Comparison of ENCODE assay signal across 8 mouse cellular contexts in genomic region chr2:71389864-71390263, GRCm38 (mm10). TPM values are rescaled to one million over a fixed set of nuclear protein-coding genes. Genes with fewer than 3 reads are reported as not detected.
DNase-seq lines count a peak whose midpoint lies in the region; ATAC-seq and TF ChIP-seq lines count a peak whose summit lies in the region.

No protein-coding gene starts in this region.

- 33% methylated on average over 9 of the region's 9 CpGs for WGBS in lung, postnatal 0 days
- 16% methylated on average over 9 of the region's 9 CpGs for WGBS in liver, embryonic 12.5 days (ENCODE audit: insufficient replicate concordance)
- WGBS in stomach, embryonic 15.5 days = 53% methylated on average over 9 of the region's 9 CpGs

- H3K9ac ChIP-seq in lung, postnatal 0 days (replicated peaks; ENCODE audit: low read depth) = peak overlapping the region; percentile 73; the same call in 1 of the 2 replicates
- H3K9ac ChIP-seq in liver, embryonic 12.5 days = peak overlapping the region; percentile 89
- peak overlapping the region; percentile 81 for H3K9ac ChIP-seq in stomach, embryonic 15.5 days

- H3K4me2 ChIP-seq in lung, postnatal 0 days (replicated peaks; ENCODE audit: low read depth, low read length) = peak overlapping the region; percentile 80
- H3K4me2 ChIP-seq in liver, embryonic 12.5 days = peak overlapping the region; percentile 76
- H3K4me2 ChIP-seq in stomach, embryonic 15.5 days = peak overlapping the region; percentile 69

- no peak for TF ChIP-seq CTCF in lung, postnatal 0 days (IDR thresholded peaks at IDR 0.05)

- TF ChIP-seq EP300 in lung, postnatal 0 days (IDR thresholded peaks at IDR 0.05) = no peak

- no peaks in the 10 kb centered on the region for H3K9me3 ChIP-seq in lung, postnatal 0 days (ENCODE audit: low read length)
- H3K9me3 ChIP-seq in erythroblast, embryonic 14.5 days (ENCODE audit: control insufficient read depth, low read length) = no peaks in the 10 kb centered on the region
- no peaks in the 10 kb centered on the region for H3K9me3 ChIP-seq in liver, embryonic 12.5 days (replicated peaks)
- H3K9me3 ChIP-seq in stomach, embryonic 15.5 days = no peaks in the 10 kb centered on the region

- no peaks in the 10 kb centered on the region for H3K27me3 ChIP-seq in lung, postnatal 0 days (replicated peaks; ENCODE audit: insufficient read depth, low read length)
- H3K27me3 ChIP-seq in erythroblast, embryonic 14.5 days (ENCODE audit: control insufficient read depth) = no peaks in the 10 kb centered on the region
- H3K27me3 ChIP-seq in liver, embryonic 12.5 days (replicated peaks) = no peaks in the 10 kb centered on the region
- H3K27me3 ChIP-seq in stomach, embryonic 15.5 days (replicated peaks) = no peaks in the 10 kb centered on the region

- H3K4me1 ChIP-seq in lung, postnatal 0 days (ENCODE audit: insufficient read depth, low read depth, low read length) = no peaks in the 10 kb centered on the region
- H3K4me1 ChIP-seq in erythroblast, embryonic 14.5 days (ENCODE audit: control insufficient read depth) = peaks cover 40% of the 10 kb centered on the region
- H3K4me1 ChIP-seq in liver, embryonic 12.5 days = peaks cover 18% of the 10 kb centered on the region
- peaks cover 9% of the 10 kb centered on the region; the same call in 1 of the 2 replicates for H3K4me1 ChIP-seq in stomach, embryonic 15.5 days

- H3K27ac ChIP-seq in lung, postnatal 0 days (ENCODE audit: low read length) = peak overlapping the region; percentile 60; the same call in 1 of the 2 replicates
- peak overlapping the region; percentile 86 for H3K27ac ChIP-seq in liver, embryonic 12.5 days
- H3K27ac ChIP-seq in stomach, embryonic 15.5 days = no peak overlapping the region

- peak overlapping the region; percentile 57 for H3K4me3 ChIP-seq in lung, postnatal 0 days (ENCODE audit: low read depth, low read length)
- H3K4me3 ChIP-seq in erythroblast, embryonic 14.5 days (replicated peaks) = peak overlapping the region; percentile 74
- peak overlapping the region; percentile 96 for H3K4me3 ChIP-seq in liver, embryonic 12.5 days
- H3K4me3 ChIP-seq in stomach, embryonic 15.5 days (replicated peaks) = peak overlapping the region; percentile 95

- DNase-seq in lung, postnatal 0 days (ENCODE audit: low spot score) = peak; percentile 23
- DNase-seq in lung, postnatal 25 days (ENCODE audit: low spot score) = no peak
- DNase-seq in ovary, postnatal 10 days (ENCODE audit: low spot score) = no peak
- no peak for DNase-seq in cerebellum, postnatal 36 days
- no peak for DNase-seq in embryo, embryonic 11 days

- no peaks in the 10 kb centered on the region for H3K36me3 ChIP-seq in lung, postnatal 0 days (ENCODE audit: insufficient read depth, low read length)
- peaks cover 38% of the 10 kb centered on the region for H3K36me3 ChIP-seq in erythroblast, embryonic 14.5 days (ENCODE audit: control insufficient read depth)
- peaks cover 41% of the 10 kb centered on the region for H3K36me3 ChIP-seq in liver, embryonic 12.5 days
- no peaks in the 10 kb centered on the region for H3K36me3 ChIP-seq in stomach, embryonic 15.5 days

- no peak for ATAC-seq in lung, postnatal 0 days
- ATAC-seq in liver, embryonic 12.5 days = no peak
- ATAC-seq in stomach, embryonic 15.5 days (ENCODE audit: insufficient read depth, low FRiP score, low read depth) = no peak

RNA-seq across cellular contexts. Expression of gene Hat1, which starts 1.1 kb away (rescaled TPM):
- polyA plus RNA-seq in lung, postnatal 0 days (2015; fragmentation: Nextera tagmentation; extraction: Ambion mirVana) = 34.8 and 40.6 TPM in 2 replicates
- polyA plus RNA-seq in erythroblast, embryonic 14.5 days (2012) = 0.47 and 0.49 TPM in 2 replicates
- polyA plus RNA-seq in liver, embryonic 12.5 days (2016; fragmentation: Nextera tagmentation; extraction: Ambion mirVana) = 162 and 165 TPM in 2 replicates
- polyA plus RNA-seq in stomach, embryonic 15.5 days (2015; fragmentation: Nextera tagmentation; extraction: Ambion mirVana) = 111 and 116 TPM in 2 replicates

RNA-seq across cellular contexts. Expression of gene Slc25a12, which starts 22.3 kb away (rescaled TPM):
- 16.8 and 17.6 TPM in 2 replicates for polyA plus RNA-seq in lung, postnatal 0 days (2015; fragmentation: Nextera tagmentation; extraction: Ambion mirVana)
- 0.78 and 1.5 TPM in 2 replicates for polyA plus RNA-seq in erythroblast, embryonic 14.5 days (2012)
- 31.1 and 31.2 TPM in 2 replicates for polyA plus RNA-seq in liver, embryonic 12.5 days (2016; fragmentation: Nextera tagmentation; extraction: Ambion mirVana)
- polyA plus RNA-seq in stomach, embryonic 15.5 days (2015; fragmentation: Nextera tagmentation; extraction: Ambion mirVana) = 30.0 and 33.8 TPM in 2 replicates

Comparison
In these comparisons a context has a peak if more than half of its experiments do, and no peak if none do; other contexts are left out.
1. RNA of gene Hat1, which starts 1.1 kb away (polyA plus RNA-seq): 162 to 165 TPM in liver, embryonic 12.5 days, 111 to 116 TPM in stomach, embryonic 15.5 days and 34.8 to 40.6 TPM in lung, postnatal 0 days; 0.47 to 0.49 TPM in erythroblast, embryonic 14.5 days; every median in the first group is over 10 times any median in the second.
2. Peak in every context shown above with its lines, with median percentiles within 50 percentile points of each other: H3K4me2 ChIP-seq, H3K4me3 ChIP-seq and H3K9ac ChIP-seq.